Mouse (Mus musculus) E14TG2a.4 (cell line): ENCODE data around the gene Slc8a1.

Experiments used
- CTCF ChIP-seq: conservative IDR thresholded peaks from 2 replicates; pipeline ENCODE4 v1.5.1; 2014; ENCODE audit warnings: low read length
- NANOG ChIP-seq: IDR thresholded peaks from 2 replicates; pipeline ENCODE4 v1.6.1; 2014; ENCODE audit warnings: borderline replicate concordance, low read length, mixed read lengths
- POU5F1 ChIP-seq: IDR thresholded peaks from 2 replicates; pipeline ENCODE4 v1.6.1; 2014; ENCODE audit warnings: low read length, borderline replicate concordance

DNA sequence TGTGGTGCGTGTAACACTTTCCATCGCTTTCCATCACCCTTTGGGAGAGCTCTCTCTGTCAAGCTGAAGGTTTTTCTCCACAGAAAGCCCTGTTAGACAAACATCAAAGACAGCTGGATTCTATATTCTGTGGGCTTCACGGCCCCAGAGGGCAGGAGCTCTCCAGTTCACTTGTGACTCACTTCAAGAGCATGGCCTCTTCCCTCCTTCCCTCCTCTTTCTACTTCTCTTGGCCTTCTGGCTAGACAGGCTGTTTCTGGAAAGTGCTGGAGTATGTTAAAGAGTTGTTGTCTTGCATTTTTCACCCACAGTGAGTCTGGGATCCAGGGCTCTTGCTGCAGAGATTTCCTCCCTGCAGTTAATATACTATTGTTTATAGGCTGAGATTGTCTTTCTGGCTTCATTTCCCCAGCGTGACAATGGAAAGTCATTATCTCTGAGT, 132.9 kb downstream of the Slc8a1 start:
- no peak for TF ChIP-seq CTCF
- TF ChIP-seq POU5F1, result no peak
- no peak for TF ChIP-seq NANOG
